Mouse (Mus musculus) lung, postnatal 0 days (tissue): ENCODE results near the gene Rhebl1. TPM values are rescaled to one million over a fixed set of nuclear protein-coding genes. Genes with fewer than 3 reads are reported as not detected.

Experiments
- ATAC-seq: fragments of 200-750 bp; cut with Nextera tagmentation; 2 replicates; pipeline ENCODE4 v1.8.0; 2017; ENCODE audit warnings: moderate library complexity
- DNase-seq: peaks from one replicate; pipeline ENCODE4 v3.0.0-alpha.2; 2016; ENCODE audit warnings: low spot score
- H3K27ac ChIP-seq: fragments of 300-500 bp; sonication (generic); 2 replicates; pipeline ENCODE4 v1.5.1; 2014; ENCODE audit warnings: antibody characterized with exemption, mild to moderate bottlenecking, low read length, mixed read lengths
- H3K27me3 ChIP-seq: fragments of 300-500 bp; sonication (generic); replicated peaks from 2 replicates; pipeline ENCODE4 v1.6.1; 2014; ENCODE audit warnings: low read length, mixed read lengths; ENCODE audit not compliant: insufficient read depth
- H3K36me3 ChIP-seq: fragments of 300-500 bp; sonication (generic); 2 replicates; pipeline ENCODE4 v1.6.1; 2014; ENCODE audit warnings: low read length, mixed read lengths; ENCODE audit not compliant: insufficient read depth
- H3K4me1 ChIP-seq: fragments of 300-500 bp; sonication (generic); 2 replicates; pipeline ENCODE4 v1.6.1; 2014; ENCODE audit warnings: antibody characterized with exemption, low read depth, low read length, mixed read lengths; ENCODE audit not compliant: insufficient read depth
- H3K4me2 ChIP-seq: fragments of 300-500 bp; sonication (generic); replicated peaks from 2 replicates; pipeline ENCODE4 v1.6.1; 2014; ENCODE audit warnings: low read depth, mild to moderate bottlenecking, low read length, moderate library complexity, mixed read lengths
- H3K4me3 ChIP-seq: fragments of 300-500 bp; sonication (generic); 2 replicates; pipeline ENCODE4 v1.5.1; 2014; ENCODE audit warnings: low read depth, low read length
- H3K9ac ChIP-seq: fragments of 300-500 bp; sonication (generic); replicated peaks from 2 replicates; pipeline ENCODE4 v1.6.1; 2014; ENCODE audit warnings: low read depth, mild to moderate bottlenecking
- H3K9me3 ChIP-seq: fragments of 300-500 bp; sonication (generic); 2 replicates; pipeline ENCODE4 v1.6.1; 2016; ENCODE audit warnings: low read length, mixed read lengths
- CTCF ChIP-seq: IDR thresholded peaks from 2 replicates; pipeline ENCODE4 v1.5.1; 2016; ENCODE audit warnings: antibody characterized with exemption, mild to moderate bottlenecking
- EP300 ChIP-seq: IDR thresholded peaks from 2 replicates; pipeline ENCODE4 v1.6.1; 2016; ENCODE audit warnings: antibody characterized with exemption, mild to moderate bottlenecking, control low read depth
- WGBS: fragments of 180-500 bp; shearing (Covaris S2); extraction: QIAGEN DNeasy Blood & Tissue Kit; methylation state at CpG from one replicate; pipeline ENCODE4 v1.1.7; 2014; 5-methylcytosine and 5-hydroxymethylcytosine counted together
- polyA plus RNA-seq: library from polyadenylated mRNA; unstranded; fragments of >200 nt; fragmentation: Nextera tagmentation; extraction: Ambion mirVana; gene quantifications from 2 replicates; pipeline ENCODE4 v1.2.1, GENCODE M21; 2015

The Rhebl1 gene
- 8.1 and 10.2 TPM in 2 replicates for polyA plus RNA-seq

- Histone ChIP-seq H3K4me2 (peak within 1 kb of the TSS; percentile 94), H3K4me3 (peak within 1 kb of the TSS; percentile 50), H3K27ac (0 out of 2 replicates have a peak within 1 kb of the TSS, but pooled peaks have one; percentile 69), H3K4me1 (peaks cover 28% of the 10 kb centered on the region), H3K36me3 (no peaks in the 10 kb centered on the region), H3K27me3 (peaks cover 40% of the 10 kb centered on the region), H3K9me3 (no peaks in the 10 kb centered on the region), H3K9ac (no peak within 1 kb of the TSS)
- under 1% methylated on average over 57 of the region's 77 CpGs for WGBS
- TF ChIP-seq CTCF (no peak), EP300 (no peak)
- ATAC-seq, result no peak
- DNase-seq, result peak; percentile 39
Measured at GRCm38 (mm10) chr15:98893940-98894745, at the start of gene Rhebl1. TSS of gene Rhebl1 (minus strand) at chr15:98894540.

DNA sequence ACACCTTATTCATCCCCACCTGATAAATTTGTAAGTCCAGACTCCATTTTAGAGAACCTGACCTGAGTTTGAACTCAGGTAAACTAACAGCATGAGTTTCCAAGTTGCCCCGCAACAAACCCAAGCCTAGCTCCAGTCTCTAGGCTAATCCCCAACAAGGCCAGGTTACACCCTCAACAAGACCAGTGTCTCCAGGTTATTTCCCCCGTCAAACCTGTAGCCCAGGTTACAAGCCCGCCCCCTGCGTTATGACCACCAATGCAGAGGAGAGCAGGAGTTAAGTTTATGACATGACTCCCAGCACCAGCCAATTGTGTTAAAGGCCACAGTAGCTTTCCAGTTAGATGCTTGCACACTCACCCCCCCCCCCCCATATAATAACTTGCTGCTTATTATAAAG lies 48.8 kb upstream of the Rhebl1 start:
- no peak for TF ChIP-seq EP300
- 58% methylated on average over 4 of the region's 4 CpGs for WGBS

GRCm38 (mm10) chr15:98942081-98942480 lies 47.7 kb upstream of the Rhebl1 start:
- H3K9me3 ChIP-seq, result no peaks in the 10 kb centered on the region
- H3K9ac ChIP-seq, result no peak overlapping the region
- DNase-seq, result no peak
- H3K4me3 ChIP-seq, result no peak overlapping the region
- H3K4me1 ChIP-seq, result no peaks in the 10 kb centered on the region
- 72% methylated on average over 4 of the region's 4 CpGs for WGBS
- no peaks in the 10 kb centered on the region for H3K36me3 ChIP-seq
- H3K4me2 ChIP-seq, result no peak overlapping the region
- no peaks in the 10 kb centered on the region for H3K27me3 ChIP-seq
- TF ChIP-seq EP300 (no peak), CTCF (no peak)
- no peak overlapping the region for H3K27ac ChIP-seq
- ATAC-seq, result no peak

More for the DNA sequence above, 48.8 kb upstream of the Rhebl1 start:
- no peak overlapping the region for H3K4me2 ChIP-seq
- ATAC-seq, result no peak
- no peak overlapping the region for H3K4me3 ChIP-seq
- no peak for DNase-seq
- H3K9me3 ChIP-seq, result no peaks in the 10 kb centered on the region
- no peak overlapping the region for H3K9ac ChIP-seq
- H3K4me1 ChIP-seq, result no peaks in the 10 kb centered on the region
- no peak overlapping the region for H3K27ac ChIP-seq
- no peaks in the 10 kb centered on the region for H3K36me3 ChIP-seq
- H3K27me3 ChIP-seq, result no peaks in the 10 kb centered on the region

DNA sequence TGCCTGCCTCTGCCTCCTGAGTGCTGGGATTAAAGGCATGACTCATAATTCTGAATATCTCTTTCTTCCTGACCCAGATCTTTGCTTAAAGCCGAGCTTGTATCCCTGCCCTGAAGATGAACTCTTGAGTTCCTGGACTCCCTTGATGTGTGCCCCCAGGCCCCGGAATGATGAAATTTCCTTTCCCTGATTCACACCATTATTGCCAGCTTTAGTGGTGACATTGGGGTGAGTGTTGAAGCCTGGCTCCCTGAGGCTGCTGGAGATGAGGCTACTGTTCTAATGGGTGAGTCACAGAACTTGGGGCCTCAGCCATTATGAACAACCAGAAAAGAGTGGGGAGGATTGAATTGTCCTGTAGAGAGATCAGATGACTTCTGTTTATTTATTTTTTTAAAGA lies 47.2 kb upstream of the Rhebl1 start:
- Histone ChIP-seq H3K36me3 (no peaks in the 10 kb centered on the region), H3K27me3 (no peaks in the 10 kb centered on the region), H3K4me3 (no peak overlapping the region), H3K9me3 (no peaks in the 10 kb centered on the region), H3K27ac (no peak overlapping the region), H3K9ac (no peak overlapping the region), H3K4me1 (no peaks in the 10 kb centered on the region), H3K4me2 (no peak overlapping the region)
- 58% methylated on average over 2 of the region's 2 CpGs for WGBS
- no peak for TF ChIP-seq EP300
- TF ChIP-seq CTCF, result no peak
- ATAC-seq (peak; percentile 37; the same call in 1 of the 2 replicates), DNase-seq (peak; percentile 34)

GRCm38 (mm10) chr15:98940816-98941215 lies 46.5 kb upstream of the Rhebl1 start:
- no peak overlapping the region for H3K4me3 ChIP-seq
- H3K36me3 ChIP-seq, result no peaks in the 10 kb centered on the region
- H3K27ac ChIP-seq, result no peak overlapping the region
- no peak overlapping the region for H3K4me2 ChIP-seq
- WGBS, result 59% methylated on average over 10 of the region's 10 CpGs
- DNase-seq, result no peak
- ATAC-seq, result no peak
- no peaks in the 10 kb centered on the region for H3K27me3 ChIP-seq
- no peak overlapping the region for H3K9ac ChIP-seq
- H3K4me1 ChIP-seq, result no peaks in the 10 kb centered on the region
- no peaks in the 10 kb centered on the region for H3K9me3 ChIP-seq
- TF ChIP-seq EP300 (no peak), CTCF (no peak)

- ATAC-seq (peak; percentile 96), DNase-seq (peak; percentile 97)
- H3K4me1 ChIP-seq, result peaks cover 9% of the 10 kb centered on the region; the same call in 1 of the 2 replicates
- no peaks in the 10 kb centered on the region for H3K36me3 ChIP-seq
- H3K27me3 ChIP-seq, result no peaks in the 10 kb centered on the region
- peak within 1 kb of the TSS; percentile 78 for H3K4me3 ChIP-seq
- peak within 1 kb of the TSS; percentile 93 for H3K27ac ChIP-seq
- WGBS, result under 1% methylated on average over 55 of the region's 58 CpGs
- H3K9ac ChIP-seq, result peak within 1 kb of the TSS; percentile 76
- TF ChIP-seq CTCF (peak; percentile 18; the same call in 1 of the 2 replicates), EP300 (no peak)
- no peaks in the 10 kb centered on the region for H3K9me3 ChIP-seq
- peak within 1 kb of the TSS; percentile 66 for H3K4me2 ChIP-seq
Measured at GRCm38 (mm10) chr15:98934217-98934839, 40.0 kb upstream of the Rhebl1 start, which contains the start of gene Tuba1b. TSS of gene Tuba1b (minus strand) at chr15:98934565.
